Mouse (Mus musculus) forebrain, embryonic 11.5 days (tissue): ENCODE measurements at regions not wholly inside any gene's neighbourhood (a gene's known extent, or its start where the extent isn't known, plus 50 kb on each side); places are given as distances from the start of the nearest gene placed in this dataset.

ENCODE experiments used
- ATAC-seq: fragments of 200-750 bp; cut with Nextera tagmentation; replicated peaks from 2 replicates; pipeline ENCODE4 v1.8.0; 2017; ENCODE audit warnings: moderate TSS enrichment; ENCODE audit not compliant: low FRiP score
- DNase-seq: peaks from one replicate; pipeline ENCODE4 v3.0.0-alpha.2; 2017; ENCODE audit warnings: low spot score
- H3K27ac ChIP-seq: fragments of 300-500 bp; sonication (generic); 2 replicates; pipeline ENCODE4 v1.5.1; 2014; ENCODE audit warnings: low read depth, low read length
- H3K27me3 ChIP-seq: fragments of 300-500 bp; sonication (generic); 2 replicates; pipeline ENCODE4 v1.6.1; 2014; ENCODE audit warnings: mild to moderate bottlenecking, low read length, mixed read lengths; ENCODE audit not compliant: control insufficient read depth, insufficient read depth
- H3K36me3 ChIP-seq: fragments of 300-500 bp; sonication (generic); 2 replicates; pipeline ENCODE4 v1.6.1; 2014; ENCODE audit warnings: mild to moderate bottlenecking, low read length, moderate library complexity, mixed read lengths; ENCODE audit not compliant: control insufficient read depth, insufficient read depth
- H3K4me1 ChIP-seq: fragments of 300-500 bp; sonication (generic); replicated peaks from 2 replicates; pipeline ENCODE4 v1.6.1; 2014; ENCODE audit warnings: low read length, mixed read lengths; ENCODE audit not compliant: control insufficient read depth, insufficient read depth
- H3K4me2 ChIP-seq: fragments of 300-500 bp; sonication (generic); 2 replicates; pipeline ENCODE4 v1.6.1; 2014; ENCODE audit warnings: low read depth, mild to moderate bottlenecking, low read length, moderate library complexity, mixed read lengths; ENCODE audit not compliant: severe bottlenecking
- H3K4me3 ChIP-seq: fragments of 300-500 bp; sonication (generic); 2 replicates; pipeline ENCODE4 v1.5.1; 2014; ENCODE audit warnings: low read depth, low read length
- H3K9ac ChIP-seq: fragments of 300-500 bp; sonication (generic); 2 replicates; pipeline ENCODE4 v1.6.1; 2014; ENCODE audit warnings: low read length
- H3K9me3 ChIP-seq: fragments of 300-500 bp; sonication (generic); 2 replicates; pipeline ENCODE4 v1.6.1; 2016; ENCODE audit warnings: low read length, mixed read lengths; ENCODE audit not compliant: control insufficient read depth
- WGBS: fragments of 180-500 bp; shearing (Covaris S2); extraction: QIAGEN DNeasy Blood & Tissue Kit; methylation state at CpG from one replicate; pipeline ENCODE4 v1.1.7; 2014; 5-methylcytosine and 5-hydroxymethylcytosine counted together

DNA sequence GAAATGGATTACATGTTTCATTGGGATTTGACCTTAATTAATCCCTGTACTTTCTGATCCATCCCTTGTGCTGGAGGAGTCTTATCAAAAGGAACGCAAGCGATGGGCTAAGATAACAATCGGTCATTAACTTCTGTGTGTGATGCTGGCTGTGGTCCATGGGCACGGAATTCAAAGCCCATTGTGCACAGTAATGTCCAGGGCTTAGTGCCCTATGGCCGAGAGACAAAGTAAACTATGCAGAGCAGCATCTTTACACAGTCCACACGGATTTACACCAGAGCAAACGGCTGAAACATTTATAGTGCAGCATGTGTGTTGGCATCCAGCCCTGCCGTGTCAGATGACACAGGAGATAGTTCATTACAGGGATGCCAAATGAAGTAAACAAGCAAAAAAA is 171.4 kb upstream of the Tenm3 start:
- Histone ChIP-seq H3K4me2 (no peak overlapping the region), H3K36me3 (no peaks in the 10 kb centered on the region), H3K27me3 (no peaks in the 10 kb centered on the region), H3K27ac (no peak overlapping the region), H3K4me1 (no peaks in the 10 kb centered on the region), H3K9ac (no peak overlapping the region), H3K4me3 (no peak overlapping the region), H3K9me3 (no peaks in the 10 kb centered on the region)
- DNase-seq (no peak), ATAC-seq (no peak)
- 72% methylated on average over 8 of the region's 8 CpGs for WGBS

DNA sequence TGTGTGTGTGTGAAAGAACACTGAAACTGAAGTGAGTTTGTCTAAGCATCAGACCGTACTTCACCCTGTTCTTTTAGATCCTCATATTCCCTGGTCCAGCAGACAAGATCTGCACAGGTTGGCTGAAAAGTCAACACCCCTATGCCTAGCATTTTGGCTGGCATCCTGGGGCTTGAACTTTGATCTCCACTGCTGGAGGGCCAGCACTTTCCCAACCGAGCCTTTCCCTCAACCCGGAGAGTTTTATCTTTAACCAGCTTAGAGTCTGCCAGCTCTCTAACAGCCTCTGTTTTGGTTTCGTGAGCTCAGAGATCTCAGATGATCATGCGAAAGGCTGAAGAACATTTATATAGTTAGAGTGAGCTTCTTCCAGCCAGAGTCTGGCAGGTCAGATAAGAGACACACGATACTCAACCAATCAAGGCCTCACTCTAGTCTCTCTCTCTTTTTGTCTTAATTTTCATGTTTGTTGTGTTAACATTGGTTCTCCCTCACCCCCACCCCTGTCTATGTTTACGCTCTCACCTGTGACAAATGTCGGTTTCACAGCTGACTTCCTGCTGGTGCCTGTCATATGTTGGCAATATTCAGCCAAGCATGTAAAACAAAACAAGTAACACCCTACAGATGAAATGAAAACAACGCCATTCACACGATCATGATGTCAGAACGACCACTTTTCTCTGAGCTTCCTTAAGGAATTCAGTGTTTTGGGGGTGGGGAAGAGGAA is 162.7 kb upstream of the Tenm3 start:
- Histone ChIP-seq H3K4me2 (no peak overlapping the region), H3K36me3 (no peaks in the 10 kb centered on the region), H3K4me1 (no peaks in the 10 kb centered on the region), H3K27me3 (no peaks in the 10 kb centered on the region), H3K4me3 (no peak overlapping the region), H3K27ac (no peak overlapping the region), H3K9me3 (no peaks in the 10 kb centered on the region), H3K9ac (no peak overlapping the region)
- ATAC-seq, result no peak
- WGBS, result 79% methylated on average over 11 of the region's 11 CpGs
- DNase-seq, result no peak

GRCm38 (mm10) chr8:48981667-48982066 is 137.9 kb upstream of the Tenm3 start:
- H3K27me3 ChIP-seq, result no peaks in the 10 kb centered on the region
- no peaks in the 10 kb centered on the region for H3K36me3 ChIP-seq
- H3K9ac ChIP-seq, result no peak overlapping the region
- no peak overlapping the region for H3K27ac ChIP-seq
- no peak overlapping the region for H3K4me3 ChIP-seq
- no peaks in the 10 kb centered on the region for H3K9me3 ChIP-seq
- peak; percentile 55 for ATAC-seq
- DNase-seq, result no peak
- no peak overlapping the region for H3K4me2 ChIP-seq
- 0 out of 2 replicates have a peak, but pooled peaks cover 2% of the 10 kb centered on the region for H3K4me1 ChIP-seq
- 55% methylated on average over 8 of the region's 8 CpGs for WGBS

DNA sequence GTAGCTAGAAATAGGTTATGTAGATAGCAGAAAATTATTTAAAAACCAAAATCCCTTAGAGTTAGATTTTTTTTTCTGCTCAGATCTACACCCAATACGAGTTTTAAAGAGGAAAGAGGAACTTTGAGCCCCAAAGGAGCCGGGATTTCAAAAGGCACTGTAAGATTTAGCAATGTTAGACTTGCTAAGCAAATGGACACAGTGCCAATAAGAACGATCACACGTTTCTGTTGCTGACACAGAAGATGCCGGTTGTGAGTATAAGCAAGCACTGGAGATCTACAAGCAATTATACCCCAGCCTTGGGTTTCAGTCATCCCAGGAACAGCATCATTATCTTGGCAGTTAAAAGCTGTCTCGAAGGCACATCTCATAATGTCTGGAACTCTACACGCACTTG is 137.0 kb upstream of the Tenm3 start:
- Histone ChIP-seq H3K9me3 (no peaks in the 10 kb centered on the region), H3K9ac (no peak overlapping the region), H3K27ac (no peak overlapping the region), H3K27me3 (no peaks in the 10 kb centered on the region), H3K4me2 (no peak overlapping the region), H3K36me3 (no peaks in the 10 kb centered on the region), H3K4me3 (no peak overlapping the region), H3K4me1 (0 out of 2 replicates have a peak, but pooled peaks cover 2% of the 10 kb centered on the region)
- no peak for DNase-seq
- WGBS, result 87% methylated on average over 7 of the region's 7 CpGs
- no peak for ATAC-seq

DNA sequence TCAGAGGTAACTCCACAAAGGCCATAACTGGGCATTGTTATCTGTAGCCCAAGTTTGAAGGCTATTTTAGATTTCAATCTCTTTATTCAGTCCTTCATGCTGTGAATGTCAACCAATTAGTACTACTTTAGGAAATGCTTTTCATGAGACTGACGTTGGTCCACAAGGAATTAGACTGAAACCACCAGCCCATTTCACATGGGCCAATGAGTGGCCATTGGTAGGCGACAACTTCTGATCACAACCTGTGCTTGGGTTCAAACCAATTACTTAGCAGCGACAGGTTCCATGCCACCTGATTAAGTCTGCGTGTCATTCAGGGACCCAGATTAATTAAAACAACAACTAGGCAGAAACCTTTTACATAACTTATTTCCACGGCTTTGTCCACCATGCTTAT is 126.9 kb upstream of the Tenm3 start:
- H3K36me3 ChIP-seq, result no peaks in the 10 kb centered on the region
- peak; percentile 60; the same call in 1 of the 2 replicates for ATAC-seq
- H3K9ac ChIP-seq, result no peak overlapping the region
- H3K4me3 ChIP-seq, result no peak overlapping the region
- no peaks in the 10 kb centered on the region; the same call in 1 of the 2 replicates for H3K27me3 ChIP-seq
- DNase-seq, result peak; percentile 51
- H3K4me1 ChIP-seq, result peaks cover 2% of the 10 kb centered on the region; the same call in 1 of the 2 replicates
- no peak overlapping the region for H3K27ac ChIP-seq
- 21% methylated on average over 5 of the region's 5 CpGs for WGBS
- no peaks in the 10 kb centered on the region for H3K9me3 ChIP-seq
- H3K4me2 ChIP-seq, result no peak overlapping the region

DNA sequence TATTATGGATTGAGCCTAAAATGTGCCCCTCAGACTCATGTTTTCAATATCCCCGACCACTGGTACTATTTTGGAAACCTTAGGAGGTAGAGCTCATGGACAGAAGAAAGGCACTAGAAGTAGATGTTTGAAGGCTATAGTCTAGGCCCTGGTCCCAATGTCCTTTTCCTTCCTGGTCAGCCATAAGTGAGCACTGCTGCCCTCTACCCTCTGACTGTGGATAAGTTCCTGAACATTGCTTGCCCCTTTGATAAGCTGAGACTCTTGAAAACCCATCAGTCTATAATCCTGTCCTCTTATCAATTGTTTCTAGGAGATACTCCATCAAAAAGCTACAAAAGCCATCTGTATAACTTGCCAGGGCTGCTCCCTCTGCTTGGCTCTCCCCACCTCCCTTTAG is 121.2 kb upstream of the Tenm3 start:
- no peaks in the 10 kb centered on the region for H3K9me3 ChIP-seq
- no peak overlapping the region for H3K4me3 ChIP-seq
- no peak for DNase-seq
- H3K4me2 ChIP-seq, result no peak overlapping the region
- no peak for ATAC-seq
- no peaks in the 10 kb centered on the region for H3K4me1 ChIP-seq
- WGBS, result 79% methylated on average over 1 of the region's 1 CpGs
- no peaks in the 10 kb centered on the region for H3K36me3 ChIP-seq
- H3K27ac ChIP-seq, result no peak overlapping the region
- no peak overlapping the region for H3K9ac ChIP-seq
- no peaks in the 10 kb centered on the region; the same call in 1 of the 2 replicates for H3K27me3 ChIP-seq

DNA sequence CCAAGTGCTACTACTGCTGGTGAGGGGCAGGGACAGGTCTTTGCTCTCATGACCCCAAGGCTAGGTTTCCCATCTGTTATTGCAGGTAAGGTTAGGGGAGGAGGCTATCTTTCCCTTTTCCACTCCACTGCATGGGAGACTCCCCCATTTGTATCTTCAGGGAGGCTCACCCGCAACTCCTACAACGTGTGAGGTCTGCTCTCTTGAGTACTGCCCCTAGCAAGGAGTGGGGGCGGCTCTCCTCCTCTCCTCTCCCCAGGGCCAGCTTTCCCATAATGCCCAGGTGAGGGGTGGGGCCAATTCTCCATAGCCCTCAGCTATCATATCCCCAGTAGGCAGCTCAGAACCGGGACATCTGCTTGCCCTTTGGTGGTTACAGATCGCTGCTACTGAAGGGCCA is 113.9 kb upstream of the Tenm3 start:
- Histone ChIP-seq H3K36me3 (no peaks in the 10 kb centered on the region), H3K4me3 (no peak overlapping the region), H3K4me1 (no peaks in the 10 kb centered on the region; the same call in 1 of the 2 replicates), H3K27me3 (no peaks in the 10 kb centered on the region), H3K9ac (no peak overlapping the region), H3K9me3 (no peaks in the 10 kb centered on the region), H3K27ac (no peak overlapping the region), H3K4me2 (no peak overlapping the region)
- no peak for ATAC-seq
- 90% methylated on average over 5 of the region's 5 CpGs for WGBS
- no peak for DNase-seq

GRCm38 (mm10) chr8:48951412-48951811 is 107.7 kb upstream of the Tenm3 start:
- Histone ChIP-seq H3K4me1 (no peaks in the 10 kb centered on the region), H3K36me3 (no peaks in the 10 kb centered on the region), H3K9me3 (no peaks in the 10 kb centered on the region), H3K27me3 (no peaks in the 10 kb centered on the region), H3K27ac (no peak overlapping the region), H3K9ac (no peak overlapping the region), H3K4me2 (no peak overlapping the region), H3K4me3 (no peak overlapping the region)
- WGBS, result 85% methylated on average over 10 of the region's 10 CpGs
- ATAC-seq, result no peak
- no peak for DNase-seq

- H3K27ac ChIP-seq, result no peak overlapping the region
- no peak overlapping the region for H3K9ac ChIP-seq
- H3K4me3 ChIP-seq, result no peak overlapping the region
- H3K4me1 ChIP-seq, result no peaks in the 10 kb centered on the region
- ATAC-seq (no peak), DNase-seq (no peak)
- 21% methylated on average over 1 of the region's 1 CpGs for WGBS
- H3K27me3 ChIP-seq, result 0 out of 2 replicates have a peak, but pooled peaks cover 2% of the 10 kb centered on the region
- H3K36me3 ChIP-seq, result no peaks in the 10 kb centered on the region
- no peaks in the 10 kb centered on the region for H3K9me3 ChIP-seq
- H3K4me2 ChIP-seq, result no peak overlapping the region
These were observed 100.4 kb upstream of the Tenm3 start for GRCm38 (mm10) chr8:48944177-48944576.
